Mouse (Mus musculus) forebrain, embryonic 14.5 days (tissue): ENCODE data around the gene Olfr458. TPM values are rescaled to one million over a fixed set of nuclear protein-coding genes. Genes with fewer than 3 reads are reported as not detected.

Experiments
- ATAC-seq: fragments of 200-750 bp; cut with Nextera tagmentation; 2 replicates; pipeline ENCODE4 v1.8.0; 2017; ENCODE audit warnings: mild to moderate bottlenecking, moderate library complexity
- DNase-seq: peaks from one replicate; pipeline ENCODE4 v3.0.0-alpha.2; 2015; ENCODE audit warnings: low spot score
- H3K27ac ChIP-seq: fragments of 300-500 bp; sonication (generic); 2 replicates; pipeline ENCODE4 v1.5.1; 2014; ENCODE audit warnings: low read depth, mild to moderate bottlenecking, control low read depth, low read length, moderate library complexity
- H3K27me3 ChIP-seq: fragments of 300-500 bp; sonication (generic); replicated peaks from 2 replicates; pipeline ENCODE4 v1.6.1; 2014; ENCODE audit warnings: low read length, control low read depth, mixed read lengths; ENCODE audit not compliant: control insufficient read depth, insufficient read depth
- H3K36me3 ChIP-seq: fragments of 300-500 bp; sonication (generic); 2 replicates; pipeline ENCODE4 v1.6.1; 2014; ENCODE audit warnings: low read length, control low read depth; ENCODE audit not compliant: control insufficient read depth, insufficient read depth
- H3K4me1 ChIP-seq: fragments of 300-500 bp; sonication (generic); 2 replicates; pipeline ENCODE4 v1.6.1; 2014; ENCODE audit warnings: antibody characterized with exemption, low read length, control low read depth; ENCODE audit not compliant: control insufficient read depth, insufficient read depth
- H3K4me2 ChIP-seq: fragments of 300-500 bp; sonication (generic); 2 replicates; pipeline ENCODE4 v1.6.1; 2014; ENCODE audit warnings: mild to moderate bottlenecking, control low read depth, low read length
- H3K4me3 ChIP-seq: fragments of 300-500 bp; sonication (generic); 2 replicates; pipeline ENCODE4 v1.5.1; 2014; ENCODE audit warnings: low read depth, low read length, control low read depth
- H3K9ac ChIP-seq: fragments of 300-500 bp; sonication (generic); 2 replicates; pipeline ENCODE4 v1.6.1; 2014; ENCODE audit warnings: mild to moderate bottlenecking, low read length, control low read depth, moderate library complexity
- H3K9me3 ChIP-seq: fragments of 300-500 bp; sonication (generic); replicated peaks from 2 replicates; pipeline ENCODE4 v1.6.1; 2016; ENCODE audit warnings: low read length, control low read depth, mixed read lengths; ENCODE audit not compliant: control insufficient read depth
- WGBS: fragments of 180-500 bp; shearing (Covaris S2); extraction: QIAGEN DNeasy Blood & Tissue Kit; methylation state at CpG from one replicate; pipeline ENCODE4 v1.1.7; 2014; 5-methylcytosine and 5-hydroxymethylcytosine counted together
- polyA plus RNA-seq: library from polyadenylated mRNA; unstranded; fragments of >200 nt; fragmentation: Nextera tagmentation; extraction: Ambion mirVana; gene quantifications from 2 replicates; pipeline ENCODE4 v1.2.1, GENCODE M21; 2014

Olfr458 gene
- polyA plus RNA-seq, 1 experiment from 2014 or later, result not detected

DNA sequence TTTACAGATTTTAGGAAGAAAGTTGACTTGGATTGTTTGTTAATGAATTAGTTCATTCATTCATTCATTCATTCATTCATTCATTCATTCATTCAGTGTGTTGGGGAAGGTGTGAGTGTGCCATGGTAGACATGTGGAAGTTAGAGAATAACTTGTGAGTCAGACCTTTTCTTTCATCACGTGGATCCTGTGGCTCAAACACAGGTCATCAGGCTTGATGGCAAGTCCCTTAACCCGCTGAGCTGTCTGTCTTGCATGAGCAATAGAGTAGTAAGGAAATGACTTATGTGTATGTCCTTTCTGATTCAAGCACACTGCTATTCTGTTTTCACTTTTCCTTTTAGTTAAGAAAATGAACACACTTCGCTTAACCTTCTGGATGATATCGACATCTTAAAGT, 5.5 kb upstream of the Olfr458 start:
- Histone ChIP-seq H3K36me3 (no peaks in the 10 kb centered on the region), H3K9me3 (no peaks in the 10 kb centered on the region), H3K9ac (no peak overlapping the region), H3K27me3 (no peaks in the 10 kb centered on the region), H3K4me3 (no peak overlapping the region), H3K4me2 (no peak overlapping the region), H3K27ac (no peak overlapping the region), H3K4me1 (no peaks in the 10 kb centered on the region)
- DNase-seq (no peak), ATAC-seq (no peak)
- WGBS, result 92% methylated on average over 4 of the region's 4 CpGs

DNA sequence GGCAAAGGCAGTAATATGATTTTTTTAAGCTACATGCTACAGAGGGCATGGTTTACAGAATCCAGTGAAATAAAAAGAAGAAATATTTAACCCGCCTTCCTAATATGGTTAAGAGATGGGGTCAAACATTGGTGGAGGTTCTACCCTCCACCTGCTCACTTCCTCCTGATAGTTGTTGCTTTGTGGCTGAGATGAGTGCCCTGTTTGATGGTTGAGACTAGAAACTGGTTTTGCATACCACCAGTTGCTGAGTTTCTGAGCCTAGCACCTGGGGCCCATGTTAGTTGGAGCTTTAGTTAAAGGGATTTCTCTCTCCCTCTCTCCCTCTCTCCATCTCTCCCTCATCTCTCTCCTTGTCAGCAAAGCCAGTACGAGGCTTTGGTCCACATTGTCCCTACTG, 17.6 kb downstream of the Olfr458 start:
- Histone ChIP-seq H3K27me3 (no peaks in the 10 kb centered on the region), H3K4me2 (no peak overlapping the region), H3K4me3 (no peak overlapping the region), H3K27ac (no peak overlapping the region), H3K9ac (no peak overlapping the region), H3K9me3 (no peaks in the 10 kb centered on the region), H3K36me3 (no peaks in the 10 kb centered on the region), H3K4me1 (no peaks in the 10 kb centered on the region)
- WGBS, result 85% methylated on average over 2 of the region's 2 CpGs
- DNase-seq (no peak), ATAC-seq (no peak)

DNA sequence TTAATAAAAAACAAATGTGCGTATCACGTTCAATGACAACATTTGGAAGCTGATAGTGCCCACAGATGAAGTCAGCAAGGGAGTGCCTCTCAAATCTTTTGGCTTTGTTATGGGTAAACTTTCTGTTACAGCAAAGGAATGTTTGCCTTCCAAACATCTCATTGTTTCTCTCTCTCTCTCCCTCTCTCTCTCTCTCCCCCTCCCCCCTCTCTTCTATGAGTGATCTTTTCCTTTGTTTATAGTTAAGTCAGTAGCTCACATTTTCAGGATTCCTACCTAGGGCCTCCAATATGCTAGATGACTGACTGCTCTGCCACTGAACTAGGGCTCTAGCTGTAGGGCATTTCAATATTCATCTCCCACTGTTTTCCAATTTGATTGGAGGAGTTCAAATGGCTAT, 20.5 kb downstream of the Olfr458 start:
- ATAC-seq (no peak), DNase-seq (no peak)
- no peak overlapping the region for H3K9ac ChIP-seq
- H3K9me3 ChIP-seq, result no peaks in the 10 kb centered on the region
- H3K27me3 ChIP-seq, result no peaks in the 10 kb centered on the region
- no peak overlapping the region for H3K4me2 ChIP-seq
- H3K36me3 ChIP-seq, result no peaks in the 10 kb centered on the region
- no peak overlapping the region for H3K4me3 ChIP-seq
- no peak overlapping the region for H3K27ac ChIP-seq
- H3K4me1 ChIP-seq, result no peaks in the 10 kb centered on the region
- 87% methylated on average over 2 of the region's 2 CpGs for WGBS

DNA sequence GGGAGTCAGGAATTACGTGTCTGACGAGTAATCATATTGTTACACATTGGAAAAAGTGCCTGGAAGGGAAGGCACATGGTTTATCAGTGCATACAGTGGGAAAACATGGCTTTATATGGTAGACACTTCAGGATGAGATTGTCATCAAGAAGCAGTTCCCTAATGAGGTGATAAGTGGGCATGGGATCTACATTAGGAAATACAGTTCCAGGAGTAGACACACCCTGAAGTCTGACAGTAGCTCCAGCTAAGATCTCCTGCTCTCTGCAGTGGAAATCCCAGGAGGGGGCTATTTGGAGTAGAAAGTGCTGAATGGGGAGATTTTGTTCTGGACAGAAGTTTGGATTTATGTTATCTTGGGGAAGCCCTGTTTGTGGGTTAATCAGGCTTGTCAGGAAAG, 23.6 kb downstream of the Olfr458 start:
- H3K4me3 ChIP-seq, result no peak overlapping the region
- DNase-seq, result no peak
- no peak overlapping the region for H3K27ac ChIP-seq
- H3K4me1 ChIP-seq, result no peaks in the 10 kb centered on the region
- no peaks in the 10 kb centered on the region for H3K27me3 ChIP-seq
- no peak for ATAC-seq
- WGBS, result 83% methylated on average over 2 of the region's 2 CpGs
- no peak overlapping the region for H3K9ac ChIP-seq
- no peak overlapping the region for H3K4me2 ChIP-seq
- no peaks in the 10 kb centered on the region for H3K36me3 ChIP-seq
- no peaks in the 10 kb centered on the region for H3K9me3 ChIP-seq

DNA sequence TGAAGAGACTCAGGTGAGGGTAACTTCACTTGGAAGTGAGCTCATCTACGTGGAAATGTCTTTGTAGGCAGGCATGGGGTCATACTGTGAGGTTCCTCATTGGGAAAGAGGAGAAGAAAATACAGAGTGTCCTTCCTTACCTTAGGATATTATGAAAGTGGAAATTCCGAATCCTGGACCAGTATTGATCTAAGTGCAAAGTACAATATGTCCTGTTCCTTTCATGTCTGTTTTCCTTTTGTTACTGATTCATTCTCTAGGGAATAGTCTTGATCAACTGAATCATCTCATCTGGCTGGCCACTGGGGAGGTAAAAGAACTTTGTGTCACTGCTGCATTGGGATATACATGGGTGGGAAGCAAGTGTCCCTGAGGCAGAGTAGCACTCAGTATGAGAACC, 29.5 kb downstream of the Olfr458 start:
- 75% methylated on average over 2 of the region's 2 CpGs for WGBS
- H3K27ac ChIP-seq, result no peak overlapping the region
- no peaks in the 10 kb centered on the region for H3K4me1 ChIP-seq
- H3K27me3 ChIP-seq, result no peaks in the 10 kb centered on the region
- no peak overlapping the region for H3K4me3 ChIP-seq
- ATAC-seq (no peak), DNase-seq (no peak)
- no peak overlapping the region for H3K4me2 ChIP-seq
- H3K36me3 ChIP-seq, result no peaks in the 10 kb centered on the region
- H3K9me3 ChIP-seq, result no peaks in the 10 kb centered on the region
- H3K9ac ChIP-seq, result no peak overlapping the region

DNA sequence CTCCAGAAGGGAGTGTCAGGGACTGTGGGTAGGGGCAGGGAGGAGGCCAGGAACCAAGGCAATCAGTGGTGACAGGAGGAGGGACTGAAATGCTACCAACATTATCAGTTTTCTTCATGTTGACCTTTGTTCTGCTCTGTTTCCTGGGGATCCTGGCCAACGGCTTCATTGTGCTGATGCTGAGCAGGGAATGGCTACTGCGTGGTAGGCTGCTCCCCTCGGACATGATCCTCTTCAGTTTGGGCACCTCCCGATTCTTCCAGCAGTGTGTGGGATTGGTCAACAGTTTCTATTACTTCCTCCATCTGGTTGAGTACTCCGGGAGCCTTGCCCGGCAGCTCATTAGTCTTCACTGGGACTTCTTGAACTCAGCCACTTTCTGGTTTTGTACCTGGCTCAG, 30.6 kb downstream of the Olfr458 start, which contains the start of gene Tas2r126:
Tas2r126 (plus strand) TSS at position 90 of the 400 bp plus-strand sequence.
- no peaks in the 10 kb centered on the region for H3K36me3 ChIP-seq
- no peak for ATAC-seq
- no peaks in the 10 kb centered on the region for H3K27me3 ChIP-seq
- H3K4me1 ChIP-seq, result no peaks in the 10 kb centered on the region
- H3K27ac ChIP-seq, result no peak within 1 kb of the TSS
- H3K9me3 ChIP-seq, result no peaks in the 10 kb centered on the region
- WGBS, result 93% methylated on average over 6 of the region's 6 CpGs
- no peak for DNase-seq
- H3K4me2 ChIP-seq, result no peak within 1 kb of the TSS
- H3K4me3 ChIP-seq, result no peak within 1 kb of the TSS
- H3K9ac ChIP-seq, result no peak within 1 kb of the TSS

DNA sequence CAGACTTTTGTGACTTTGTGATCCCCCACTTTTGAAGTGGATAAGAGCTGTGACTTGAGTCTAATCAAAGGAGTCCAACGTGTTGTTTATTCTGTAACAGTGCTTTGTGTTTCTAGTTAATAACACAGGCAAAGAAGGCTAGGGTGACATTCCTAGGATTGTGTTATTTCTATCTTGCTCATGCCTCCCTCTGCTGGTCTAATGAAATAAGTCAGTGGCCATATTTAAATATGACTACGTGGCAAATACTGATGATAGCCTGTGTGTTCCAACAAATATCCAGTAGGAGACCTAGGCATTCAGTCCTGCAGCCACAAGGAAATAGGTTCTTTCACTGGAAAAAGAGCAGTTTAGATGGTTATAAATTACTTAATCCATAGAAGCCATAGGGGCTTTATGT, 31.4 kb downstream of the Olfr458 start:
- Histone ChIP-seq H3K4me2 (no peak overlapping the region), H3K4me1 (no peaks in the 10 kb centered on the region), H3K27ac (no peak overlapping the region), H3K27me3 (no peaks in the 10 kb centered on the region), H3K4me3 (no peak overlapping the region), H3K36me3 (no peaks in the 10 kb centered on the region), H3K9me3 (no peaks in the 10 kb centered on the region), H3K9ac (no peak overlapping the region)
- ATAC-seq, result no peak
- DNase-seq, result no peak
- 67% methylated on average over 2 of the region's 2 CpGs for WGBS

DNA sequence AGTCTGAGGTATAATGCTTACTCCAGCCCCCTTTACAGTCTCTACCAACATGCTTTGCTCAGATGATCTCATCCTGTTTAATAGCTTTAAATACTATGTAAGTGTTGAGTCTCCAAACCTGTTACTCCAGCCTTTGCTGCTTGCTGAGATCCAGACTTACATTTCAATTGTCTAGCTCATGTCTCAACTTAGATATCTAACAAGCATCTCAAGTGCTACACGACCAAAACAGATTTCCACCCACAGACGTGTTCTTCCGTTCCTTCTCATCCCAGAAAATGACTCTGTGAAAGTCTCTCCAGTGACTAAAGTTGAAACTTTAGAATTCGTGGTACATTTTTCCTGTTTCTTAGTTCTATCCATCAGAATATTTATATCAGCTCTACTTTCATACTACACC, 38.7 kb downstream of the Olfr458 start:
- no peak overlapping the region for H3K4me2 ChIP-seq
- H3K27me3 ChIP-seq, result no peaks in the 10 kb centered on the region
- no peak overlapping the region for H3K4me3 ChIP-seq
- no peaks in the 10 kb centered on the region for H3K36me3 ChIP-seq
- no peaks in the 10 kb centered on the region for H3K9me3 ChIP-seq
- H3K27ac ChIP-seq, result no peak overlapping the region
- ATAC-seq (no peak), DNase-seq (no peak)
- no peaks in the 10 kb centered on the region for H3K4me1 ChIP-seq
- H3K9ac ChIP-seq, result no peak overlapping the region
- WGBS, result 84% methylated on average over 4 of the region's 4 CpGs

DNA sequence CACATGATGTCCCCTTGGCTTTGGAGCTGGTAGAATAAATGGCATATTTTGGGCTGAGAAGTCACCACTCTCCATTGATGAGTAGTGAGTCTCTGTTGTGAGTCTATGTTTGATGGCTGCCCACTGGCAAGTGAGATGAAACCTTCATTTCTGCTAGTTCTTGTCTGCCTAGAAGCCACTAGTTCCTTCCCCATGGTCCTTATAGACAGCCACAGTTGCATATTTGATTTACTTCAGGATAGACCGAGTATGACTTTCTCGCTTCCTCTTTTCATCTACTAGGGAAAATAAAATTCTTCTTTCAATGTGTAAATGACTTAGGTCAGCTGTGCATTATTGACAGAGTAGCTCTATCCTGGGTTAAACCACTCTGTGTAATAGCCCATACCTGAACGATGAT, 40.5 kb downstream of the Olfr458 start:
- ATAC-seq (no peak), DNase-seq (no peak)

More for the DNA sequence above, 40.5 kb downstream of the Olfr458 start:
- 98% methylated on average over 3 of the region's 3 CpGs for WGBS
- no peak overlapping the region for H3K4me2 ChIP-seq
- no peaks in the 10 kb centered on the region for H3K9me3 ChIP-seq
- no peaks in the 10 kb centered on the region for H3K27me3 ChIP-seq
- no peaks in the 10 kb centered on the region for H3K36me3 ChIP-seq
- no peak overlapping the region for H3K27ac ChIP-seq
- no peak overlapping the region for H3K9ac ChIP-seq
- H3K4me1 ChIP-seq, result no peaks in the 10 kb centered on the region
- no peak overlapping the region for H3K4me3 ChIP-seq
